Mouse (Mus musculus) adrenal gland, adult 18-20 months (tissue): ENCODE measurements at regions not wholly inside any gene's neighbourhood (a gene's known extent, or its start where the extent isn't known, plus 50 kb on each side); places are given as distances from the start of the nearest gene placed in this dataset.

Source experiments
- DNase-seq, 2 experiments: peaks; one replicate each; pipeline ENCODE4 v3.0.0; 2021 to 2022; ENCODE audit warnings: low spot score in 2 of 2
- microRNA-seq, 2 experiments: library from miRNA; unstranded; fragments of <30 nt; microRNA quantifications; one replicate each; pipeline ENCODE4 v1.2.0; 2021; ENCODE audit warnings: borderline number of aligned reads in 2 of 2

- DNase-seq: no peak
These were observed 73.4 kb upstream of the Nr5a2 start for GRCm38 (mm10) chr1:137033679-137034078.

- DNase-seq: no peak
These were observed 63.5 kb upstream of the Nr5a2 start for GRCm38 (mm10) chr1:137023706-137024105.

GRCm38 (mm10) chr1:137020528-137020927 is 60.3 kb upstream of the Nr5a2 start:
- no peak for DNase-seq

GRCm38 (mm10) chr1:137017642-137018041 is 57.4 kb upstream of the Nr5a2 start:
- DNase-seq: no peak

- no peak for DNase-seq
These were observed 50.1 kb upstream of the Nr5a2 start for GRCm38 (mm10) chr1:137010240-137010926.

Small RNAs in the stretch of these regions (microRNA-seq; reads per million reads assigned to microRNA genes)
- 34.5 to 48.4 reads per million in 2 experiments for gene Mir181a-1
- 6.1 to 15.3 reads per million in 2 experiments for gene Mir181b-1
